Comparison of ENCODE assay signal across 18 mouse cellular contexts in genomic region chr13:72849841-72850240, GRCm38 (mm10).
DNase-seq lines count a peak whose midpoint lies in the region; ATAC-seq and TF ChIP-seq lines count a peak whose summit lies in the region.
"Had no signal": no experiment of that assay in that cellular context is flagged by ENCODE, and none has a peak within 500 bp of the region (broad histone marks: within the 10 kb centered on the region; RNA-seq: fewer than 3 reads in every experiment).

No protein-coding gene starts in this region.

- no peaks in the 10 kb centered on the region for H3K9me3 ChIP-seq in forebrain, embryonic 14.5 days (replicated peaks; ENCODE audit: control insufficient read depth, low read length)
- H3K9me3 ChIP-seq in forebrain, embryonic 12.5 days: no peaks in the 10 kb centered on the region
- H3K9me3 ChIP-seq in hindbrain, postnatal 0 days (ENCODE audit: low read length): no peaks in the 10 kb centered on the region
- H3K9me3 ChIP-seq in hindbrain, embryonic 12.5 days (replicated peaks): no peaks in the 10 kb centered on the region
- no peaks in the 10 kb centered on the region for H3K9me3 ChIP-seq in neural tube, embryonic 14.5 days (ENCODE audit: control insufficient read depth, low read length)
- H3K9me3 ChIP-seq in neural tube, embryonic 15.5 days (replicated peaks): no peaks in the 10 kb centered on the region
- H3K9me3 ChIP-seq: embryonic facial prominence, embryonic 13.5 days; forebrain, embryonic 15.5 days had no signal

- no peaks in the 10 kb centered on the region for H3K36me3 ChIP-seq in forebrain, embryonic 14.5 days (ENCODE audit: control insufficient read depth, insufficient read depth, low read length)
- no peaks in the 10 kb centered on the region for H3K36me3 ChIP-seq in forebrain, embryonic 12.5 days (replicated peaks)
- H3K36me3 ChIP-seq in hindbrain, postnatal 0 days (ENCODE audit: insufficient read depth, low read length): no peaks in the 10 kb centered on the region
- H3K36me3 ChIP-seq in hindbrain, embryonic 12.5 days: no peaks in the 10 kb centered on the region
- no peaks in the 10 kb centered on the region for H3K36me3 ChIP-seq in neural tube, embryonic 14.5 days (ENCODE audit: control insufficient read depth, insufficient read depth, low read length)
- H3K36me3 ChIP-seq in neural tube, embryonic 15.5 days: no peaks in the 10 kb centered on the region
- H3K36me3 ChIP-seq: embryonic facial prominence, embryonic 13.5 days; forebrain, embryonic 15.5 days had no signal

- no peak for TF ChIP-seq POLR2A in brain, embryonic 14.5 days (IDR thresholded peaks at IDR 0.05; ENCODE audit: borderline replicate concordance, extremely low read depth, insufficient read depth, insufficient read length, poor library complexity, severe bottlenecking)

- 37% methylated on average over 11 of the region's 11 CpGs for WGBS in forebrain, embryonic 14.5 days
- WGBS in forebrain, embryonic 12.5 days: 52% methylated on average over 11 of the region's 11 CpGs
- 40% methylated on average over 11 of the region's 11 CpGs for WGBS in hindbrain, postnatal 0 days
- WGBS in hindbrain, embryonic 12.5 days: 43% methylated on average over 11 of the region's 11 CpGs
- WGBS in neural tube, embryonic 14.5 days: 45% methylated on average over 11 of the region's 11 CpGs
- 34% methylated on average over 11 of the region's 11 CpGs for WGBS in neural tube, embryonic 15.5 days

- no peaks in the 10 kb centered on the region for H3K4me1 ChIP-seq in forebrain, embryonic 14.5 days (ENCODE audit: control insufficient read depth, insufficient read depth, low read length)
- peaks cover 3% of the 10 kb centered on the region; the same call in 1 of the 2 replicates for H3K4me1 ChIP-seq in forebrain, embryonic 12.5 days
- H3K4me1 ChIP-seq in hindbrain, postnatal 0 days (ENCODE audit: insufficient read depth, low read length): no peaks in the 10 kb centered on the region
- H3K4me1 ChIP-seq in hindbrain, embryonic 12.5 days: no peaks in the 10 kb centered on the region
- no peaks in the 10 kb centered on the region for H3K4me1 ChIP-seq in neural tube, embryonic 14.5 days (ENCODE audit: control insufficient read depth, insufficient read depth, low read length)
- H3K4me1 ChIP-seq in neural tube, embryonic 15.5 days: no peaks in the 10 kb centered on the region
- H3K4me1 ChIP-seq: embryonic facial prominence, embryonic 13.5 days; forebrain, embryonic 15.5 days had no signal

- no peak overlapping the region for H3K4me2 ChIP-seq in forebrain, embryonic 14.5 days (ENCODE audit: low read length)
- no peak overlapping the region for H3K4me2 ChIP-seq in forebrain, embryonic 12.5 days
- no peak overlapping the region for H3K4me2 ChIP-seq in hindbrain, postnatal 0 days (ENCODE audit: low read depth, low read length)
- no peak overlapping the region for H3K4me2 ChIP-seq in hindbrain, embryonic 12.5 days (replicated peaks)
- no peak overlapping the region for H3K4me2 ChIP-seq in neural tube, embryonic 14.5 days (ENCODE audit: low read depth, low read length)
- no peak overlapping the region for H3K4me2 ChIP-seq in neural tube, embryonic 15.5 days
- H3K4me2 ChIP-seq: embryonic facial prominence, embryonic 13.5 days; forebrain, embryonic 15.5 days had no signal

- H3K4me3 ChIP-seq in forebrain, embryonic 14.5 days (ENCODE audit: low read depth, low read length): no peak overlapping the region
- H3K4me3 ChIP-seq in forebrain, embryonic 12.5 days (replicated peaks): no peak overlapping the region
- no peak overlapping the region for H3K4me3 ChIP-seq in hindbrain, postnatal 0 days (ENCODE audit: low read length)
- no peak overlapping the region for H3K4me3 ChIP-seq in hindbrain, embryonic 12.5 days
- H3K4me3 ChIP-seq in neural tube, embryonic 14.5 days (ENCODE audit: low read depth, low read length): no peak overlapping the region
- H3K4me3 ChIP-seq in neural tube, embryonic 15.5 days (replicated peaks): no peak overlapping the region
- H3K4me3 ChIP-seq: embryonic facial prominence, embryonic 13.5 days; forebrain, embryonic 15.5 days had no signal

- H3K27me3 ChIP-seq in forebrain, embryonic 14.5 days (replicated peaks; ENCODE audit: control insufficient read depth, insufficient read depth, low read length): no peaks in the 10 kb centered on the region
- no peaks in the 10 kb centered on the region for H3K27me3 ChIP-seq in forebrain, embryonic 12.5 days
- no peaks in the 10 kb centered on the region for H3K27me3 ChIP-seq in hindbrain, postnatal 0 days (ENCODE audit: insufficient read depth, low read length)
- H3K27me3 ChIP-seq in hindbrain, embryonic 12.5 days: peaks cover 2% of the 10 kb centered on the region
- no peaks in the 10 kb centered on the region for H3K27me3 ChIP-seq in neural tube, embryonic 14.5 days (ENCODE audit: control insufficient read depth, insufficient read depth, low read length)
- peaks cover 16% of the 10 kb centered on the region; the same call in 1 of the 2 replicates for H3K27me3 ChIP-seq in neural tube, embryonic 15.5 days (replicated peaks)
- H3K27me3 ChIP-seq: embryonic facial prominence, embryonic 13.5 days; forebrain, embryonic 15.5 days had no signal

- no peak overlapping the region for H3K27ac ChIP-seq in forebrain, embryonic 14.5 days (ENCODE audit: low read depth, low read length)
- no peak overlapping the region for H3K27ac ChIP-seq in forebrain, embryonic 12.5 days
- no peak overlapping the region for H3K27ac ChIP-seq in hindbrain, postnatal 0 days
- no peak overlapping the region for H3K27ac ChIP-seq in hindbrain, embryonic 12.5 days
- H3K27ac ChIP-seq in neural tube, embryonic 14.5 days (ENCODE audit: low read depth, low read length): no peak overlapping the region
- H3K27ac ChIP-seq in neural tube, embryonic 15.5 days (replicated peaks): no peak overlapping the region
- H3K27ac ChIP-seq: embryonic facial prominence, embryonic 13.5 days; forebrain, embryonic 15.5 days had no signal

- no peak overlapping the region for H3K9ac ChIP-seq in forebrain, embryonic 14.5 days (ENCODE audit: low read length)
- H3K9ac ChIP-seq in forebrain, embryonic 12.5 days: no peak overlapping the region
- H3K9ac ChIP-seq in hindbrain, postnatal 0 days (replicated peaks; ENCODE audit: low read length): no peak overlapping the region
- no peak overlapping the region for H3K9ac ChIP-seq in hindbrain, embryonic 12.5 days
- H3K9ac ChIP-seq in neural tube, embryonic 14.5 days (replicated peaks; ENCODE audit: low read depth, low read length): no peak overlapping the region
- no peak overlapping the region for H3K9ac ChIP-seq in neural tube, embryonic 15.5 days (replicated peaks)
- H3K9ac ChIP-seq: embryonic facial prominence, embryonic 13.5 days; forebrain, embryonic 15.5 days; forebrain, postnatal 0 days had no signal

- DNase-seq in forebrain, embryonic 14.5 days (ENCODE audit: low spot score): peak; percentile 8
- DNase-seq in hindbrain, postnatal 0 days (ENCODE audit: low spot score): no peak
- peak; percentile 52 for DNase-seq in brain, embryonic 14.5 days (ENCODE audit: low read depth)
- no peak for DNase-seq in lung, postnatal 36 days
- DNase-seq: adrenal gland, adult 2 months; adrenal gland, postnatal 10 days; adrenal gland, postnatal 25 days; cerebellum, adult 11-12 months; cerebellum, adult 2 months; cerebellum, adult 9-10 months; cerebellum, postnatal 25 days; forebrain, postnatal 0 days had no signal

- ATAC-seq in forebrain, embryonic 14.5 days: no peak
- ATAC-seq in forebrain, embryonic 12.5 days (ENCODE audit: low FRiP score): no peak
- ATAC-seq in hindbrain, postnatal 0 days: 0 out of 2 replicates have a peak, but pooled peaks have one; percentile 32
- no peak; the same call in 1 of the 2 replicates for ATAC-seq in hindbrain, embryonic 12.5 days (ENCODE audit: low FRiP score)
- peak; percentile 58; the same call in 1 of the 2 replicates for ATAC-seq in neural tube, embryonic 14.5 days (ENCODE audit: low read depth)
- no peak for ATAC-seq in neural tube, embryonic 15.5 days (ENCODE audit: low FRiP score)
- ATAC-seq: forebrain, embryonic 15.5 days; forebrain, postnatal 0 days had no signal

- TF ChIP-seq CTCF in hindbrain, postnatal 0 days (IDR thresholded peaks at IDR 0.05; ENCODE audit: low read depth): no peak
- no peak for TF ChIP-seq CTCF in brain, embryonic 14.5 days (IDR thresholded peaks at IDR 0.05; ENCODE audit: borderline replicate concordance, extremely low read depth, insufficient read depth, insufficient read length)

Comparison
In these comparisons a context has a peak if more than half of its experiments do, and no peak if none do; other contexts are left out.
1. ATAC-seq: peak in hindbrain, postnatal 0 days (single experiment) and neural tube, embryonic 14.5 days (single experiment); none in forebrain, embryonic 14.5 days (single experiment), forebrain, embryonic 12.5 days (single experiment), hindbrain, embryonic 12.5 days (single experiment) and neural tube, embryonic 15.5 days (single experiment).
2. DNase-seq: peak in forebrain, embryonic 14.5 days (single experiment) and brain, embryonic 14.5 days (single experiment); none in hindbrain, postnatal 0 days (single experiment) and lung, postnatal 36 days (single experiment).